Mouse (Mus musculus) limb, embryonic 11.5 days (tissue): ENCODE results near the gene Gm20521. TPM values are rescaled to one million over a fixed set of nuclear protein-coding genes. Genes with fewer than 3 reads are reported as not detected.

ENCODE experiments used
- ATAC-seq: fragments of 200-750 bp; cut with Nextera tagmentation; 2 replicates; pipeline ENCODE4 v1.8.0; 2017; ENCODE audit warnings: low read depth; ENCODE audit not compliant: insufficient number of reproducible peaks, low FRiP score, low TSS enrichment
- DNase-seq: peaks from one replicate; pipeline ENCODE4 v3.0.0-alpha.2; 2015; ENCODE audit warnings: low spot score
- H3K27ac ChIP-seq: fragments of 300-500 bp; sonication (generic); replicated peaks from 2 replicates; pipeline ENCODE4 v1.5.1; 2014; ENCODE audit warnings: low read depth, mild to moderate bottlenecking, low read length
- H3K27me3 ChIP-seq: fragments of 300-500 bp; sonication (generic); 2 replicates; pipeline ENCODE4 v1.6.1; 2014; ENCODE audit warnings: mild to moderate bottlenecking, low read length, mixed read lengths; ENCODE audit not compliant: control insufficient read depth, insufficient read depth
- H3K36me3 ChIP-seq: fragments of 300-500 bp; sonication (generic); 2 replicates; pipeline ENCODE4 v1.6.1; 2014; ENCODE audit warnings: mild to moderate bottlenecking, low read length, moderate library complexity, mixed read lengths; ENCODE audit not compliant: control insufficient read depth, insufficient read depth
- H3K4me1 ChIP-seq: fragments of 300-500 bp; sonication (generic); 2 replicates; pipeline ENCODE4 v1.6.1; 2014; ENCODE audit warnings: low read length, mixed read lengths; ENCODE audit not compliant: control insufficient read depth, insufficient read depth
- H3K4me2 ChIP-seq: fragments of 300-500 bp; sonication (generic); 2 replicates; pipeline ENCODE4 v1.6.1; 2014; ENCODE audit warnings: low read depth, mild to moderate bottlenecking, moderate library complexity; ENCODE audit not compliant: severe bottlenecking
- H3K4me3 ChIP-seq: fragments of 300-500 bp; sonication (generic); 2 replicates; pipeline ENCODE4 v1.5.1; 2014; ENCODE audit warnings: low read depth, low read length
- H3K9ac ChIP-seq: fragments of 300-500 bp; sonication (generic); 2 replicates; pipeline ENCODE4 v1.6.1; 2014; ENCODE audit warnings: mild to moderate bottlenecking, low read length
- H3K9me3 ChIP-seq: fragments of 300-500 bp; sonication (generic); 2 replicates; pipeline ENCODE4 v1.6.1; 2016; ENCODE audit warnings: low read length; ENCODE audit not compliant: control insufficient read depth
- WGBS: fragments of 180-500 bp; shearing (Covaris S2); extraction: QIAGEN DNeasy Blood & Tissue Kit; methylation state at CpG from one replicate; pipeline ENCODE4 v1.1.7; 2014; 5-methylcytosine and 5-hydroxymethylcytosine counted together
- polyA plus RNA-seq: library from polyadenylated mRNA; unstranded; fragments of >200 nt; fragmentation: Nextera tagmentation; extraction: Ambion mirVana; gene quantifications from 2 replicates; pipeline ENCODE4 v1.2.1, GENCODE M21; 2014

Gm20521 gene
- polyA plus RNA-seq, 1 experiment from 2014 or later: 0.56 TPM

GRCm38 (mm10) chr14:54864313-54865036, 18.8 kb upstream of the Gm20521 start:
- 18% methylated on average over 21 of the region's 21 CpGs for WGBS

GRCm38 (mm10) chr14:54865626-54866025, 17.6 kb upstream of the Gm20521 start:
- Histone ChIP-seq H3K36me3 (no peaks in the 10 kb centered on the region), H3K4me3 (no peak overlapping the region), H3K27ac (no peak overlapping the region), H3K9me3 (no peaks in the 10 kb centered on the region), H3K4me1 (no peaks in the 10 kb centered on the region), H3K27me3 (no peaks in the 10 kb centered on the region), H3K9ac (no peak overlapping the region), H3K4me2 (no peak overlapping the region)
- ATAC-seq: no peak
- no peak for DNase-seq
- 82% methylated on average over 5 of the region's 5 CpGs for WGBS

More at GRCm38 (mm10) chr14:54864313-54865036, 18.8 kb upstream of the Gm20521 start:
- DNase-seq (no peak), ATAC-seq (no peak)
- H3K4me2 ChIP-seq: peak overlapping the region; percentile 72
- no peaks in the 10 kb centered on the region for H3K27me3 ChIP-seq
- no peaks in the 10 kb centered on the region for H3K9me3 ChIP-seq
- H3K27ac ChIP-seq: peak overlapping the region; percentile 1; the same call in 1 of the 2 replicates
- peak overlapping the region; percentile 59 for H3K9ac ChIP-seq
- peak overlapping the region; percentile 81 for H3K4me3 ChIP-seq
- H3K36me3 ChIP-seq: no peaks in the 10 kb centered on the region
- H3K4me1 ChIP-seq: no peaks in the 10 kb centered on the region

GRCm38 (mm10) chr14:54866268-54866667, 17.0 kb upstream of the Gm20521 start:
- Histone ChIP-seq H3K27me3 (no peaks in the 10 kb centered on the region), H3K4me3 (no peak overlapping the region), H3K4me1 (no peaks in the 10 kb centered on the region), H3K9me3 (no peaks in the 10 kb centered on the region), H3K4me2 (no peak overlapping the region), H3K9ac (no peak overlapping the region), H3K27ac (no peak overlapping the region), H3K36me3 (no peaks in the 10 kb centered on the region)
- DNase-seq (no peak), ATAC-seq (no peak)
- 66% methylated on average over 3 of the region's 3 CpGs for WGBS

GRCm38 (mm10) chr14:54866936-54867335, 16.3 kb upstream of the Gm20521 start:
- ATAC-seq: no peak
- Histone ChIP-seq H3K4me3 (no peak overlapping the region), H3K9me3 (no peaks in the 10 kb centered on the region), H3K27ac (no peak overlapping the region), H3K27me3 (no peaks in the 10 kb centered on the region), H3K36me3 (no peaks in the 10 kb centered on the region), H3K4me1 (no peaks in the 10 kb centered on the region), H3K4me2 (no peak overlapping the region), H3K9ac (no peak overlapping the region)
- DNase-seq: no peak
- WGBS: 67% methylated on average over 5 of the region's 5 CpGs

DNA sequence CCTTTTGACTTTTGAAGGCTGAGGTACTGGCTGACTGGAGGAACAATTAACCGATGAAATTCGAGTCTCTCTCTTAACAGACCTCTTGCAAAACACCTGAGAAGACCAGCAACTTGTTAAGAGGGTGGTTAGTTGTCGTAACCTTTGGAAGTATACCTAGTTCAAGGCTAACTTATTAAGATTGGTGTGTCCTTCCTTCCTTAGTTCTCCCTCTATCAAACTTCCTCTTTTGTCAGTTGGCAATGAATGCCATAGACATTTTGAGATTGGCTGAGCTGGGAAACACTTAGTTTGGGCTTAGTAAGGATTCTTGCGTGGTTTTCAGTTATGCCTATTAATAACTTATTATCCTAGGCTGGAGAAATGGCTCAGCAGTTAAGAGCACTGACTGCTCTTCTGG, 15.2 kb upstream of the Gm20521 start:
- no peak overlapping the region for H3K9ac ChIP-seq
- no peak for ATAC-seq
- no peaks in the 10 kb centered on the region for H3K4me1 ChIP-seq
- DNase-seq: no peak
- 82% methylated on average over 4 of the region's 4 CpGs for WGBS
- H3K4me2 ChIP-seq: no peak overlapping the region
- no peak overlapping the region for H3K4me3 ChIP-seq
- H3K27me3 ChIP-seq: no peaks in the 10 kb centered on the region
- no peaks in the 10 kb centered on the region for H3K36me3 ChIP-seq
- no peaks in the 10 kb centered on the region for H3K9me3 ChIP-seq
- no peak overlapping the region for H3K27ac ChIP-seq

DNA sequence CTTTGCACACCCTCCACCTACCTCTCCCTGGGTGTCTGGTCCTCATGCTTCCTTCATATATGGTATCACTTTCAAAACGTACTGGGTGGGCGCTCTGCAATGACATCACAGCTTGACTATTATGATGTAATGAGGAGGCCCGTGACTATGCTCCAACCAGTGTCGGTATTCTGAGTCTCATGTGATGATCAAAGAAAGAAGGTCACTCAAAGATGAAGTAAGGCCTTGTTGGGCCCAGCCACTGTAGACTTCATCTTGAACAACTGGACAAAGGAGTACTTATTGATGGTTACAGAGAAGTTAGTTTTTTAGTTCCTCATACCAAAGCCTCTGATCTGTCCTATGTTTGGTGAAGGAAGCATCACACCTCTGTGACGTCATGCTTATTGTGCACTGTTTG, 12.4 kb upstream of the Gm20521 start, which contains the start of gene Homez:
Homez (minus strand) TSS at position 101 of the 400 bp plus-strand sequence.
- WGBS: 90% methylated on average over 5 of the region's 5 CpGs
- Histone ChIP-seq H3K4me3 (no peak within 1 kb of the TSS), H3K36me3 (no peaks in the 10 kb centered on the region), H3K9ac (no peak within 1 kb of the TSS), H3K27ac (no peak within 1 kb of the TSS), H3K4me1 (peaks cover 2% of the 10 kb centered on the region), H3K27me3 (peaks cover 5% of the 10 kb centered on the region; the same call in 1 of the 2 replicates), H3K4me2 (no peak within 1 kb of the TSS), H3K9me3 (no peaks in the 10 kb centered on the region)
- DNase-seq: no peak
- no peak for ATAC-seq

DNA sequence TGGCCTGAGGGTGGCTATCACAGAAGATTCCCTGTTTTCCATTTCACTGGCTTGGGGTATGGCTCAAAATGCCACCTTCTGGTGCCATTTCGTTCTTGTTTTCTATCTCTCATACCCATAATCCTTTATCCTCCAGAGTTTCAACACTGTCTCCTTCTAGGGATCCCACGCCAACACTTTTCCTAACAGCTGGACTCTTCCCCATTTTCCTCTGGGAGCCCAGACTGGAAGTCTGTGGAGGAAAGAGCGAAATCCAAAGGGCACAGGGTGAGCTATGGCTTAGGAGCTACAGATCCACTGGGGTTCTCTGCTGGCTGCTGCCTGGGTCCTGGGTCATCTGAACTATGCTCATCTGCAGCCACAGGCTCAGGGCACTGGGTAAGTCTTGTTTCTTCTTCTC, 9.1 kb upstream of the Gm20521 start:
- H3K9ac ChIP-seq: no peak overlapping the region
- no peak overlapping the region for H3K4me2 ChIP-seq
- 85% methylated on average over 3 of the region's 3 CpGs for WGBS
- no peak for DNase-seq
- H3K27me3 ChIP-seq: peaks cover 18% of the 10 kb centered on the region
- H3K4me1 ChIP-seq: peaks cover 9% of the 10 kb centered on the region
- H3K36me3 ChIP-seq: no peaks in the 10 kb centered on the region
- ATAC-seq: no peak
- H3K9me3 ChIP-seq: no peaks in the 10 kb centered on the region
- H3K27ac ChIP-seq: no peak overlapping the region
- H3K4me3 ChIP-seq: no peak overlapping the region

DNA sequence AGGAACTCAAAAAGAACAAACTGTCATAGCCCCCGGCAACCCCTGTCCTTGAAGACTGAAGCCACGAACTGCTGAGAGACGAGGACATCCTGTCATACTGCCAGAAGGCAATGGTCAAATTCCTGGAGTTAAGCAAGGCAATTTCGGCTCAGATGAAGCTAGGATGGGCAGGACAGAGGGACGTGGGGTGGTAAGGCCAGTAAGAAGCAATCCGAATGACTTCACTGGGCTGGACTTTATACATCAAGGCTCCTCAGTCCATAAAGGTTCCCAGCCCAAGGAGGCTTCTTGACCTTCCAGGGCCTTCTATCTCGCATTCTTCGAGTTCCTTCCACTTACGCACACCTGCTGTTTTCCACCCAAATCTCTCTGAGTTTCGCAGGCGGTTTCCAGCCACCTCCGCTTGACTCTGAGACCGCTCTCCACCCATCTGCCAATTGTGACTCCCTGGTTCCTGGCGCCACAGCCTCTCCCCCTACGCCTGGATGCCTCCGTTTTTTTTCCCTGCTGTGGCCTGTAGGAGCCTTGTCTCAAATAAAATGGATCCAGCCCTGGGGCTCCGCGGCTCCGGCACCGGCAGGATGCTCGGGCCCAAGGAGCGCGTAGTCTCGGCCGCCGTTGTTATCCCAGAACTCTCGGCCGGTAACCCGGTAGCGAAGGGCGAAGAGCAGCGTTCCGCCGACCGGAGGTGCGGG, 7.2 kb upstream of the Gm20521 start:
- no peaks in the 10 kb centered on the region for H3K9me3 ChIP-seq
- H3K36me3 ChIP-seq: no peaks in the 10 kb centered on the region
- no peak for DNase-seq
- H3K4me3 ChIP-seq: peak overlapping the region; percentile 57
- peak overlapping the region; percentile 72 for H3K9ac ChIP-seq
- peak overlapping the region; percentile 99 for H3K4me2 ChIP-seq
- peak; percentile 41; the same call in 1 of the 2 replicates for ATAC-seq
- H3K4me1 ChIP-seq: peaks cover 9% of the 10 kb centered on the region
- H3K27me3 ChIP-seq: peaks cover 18% of the 10 kb centered on the region
- H3K27ac ChIP-seq: no peak overlapping the region
- 2% methylated on average over 36 of the region's 36 CpGs for WGBS
